Mouse (Mus musculus) neutrophil, adult 65 days (primary cell): Measurements from ENCODE around the gene Slc46a2. TPM values are rescaled to one million over a fixed set of nuclear protein-coding genes. Genes with fewer than 3 reads are reported as not detected.

ENCODE experiments used
- total RNA-seq: library from RNA; stranded (reverse); gene quantifications from 2 replicates; pipeline ENCODE4 v1.2.4, GENCODE M21; 2023

Slc46a2 gene
- not detected in 2 replicates for total RNA-seq

GRCm38 (mm10) chr4:59914608-59915403, at the start of gene Slc46a2:
Gene Slc46a2 (minus strand): TSS chr4:59915056.

GRCm38 (mm10) chr4:59963405-59964344, 48.8 kb upstream of the Slc46a2 start, which contains the start of gene Mup6:
Gene Mup6 (plus strand): TSS chr4:59964294.

GRCm38 (mm10) chr4:59960610-59961009, 45.8 kb upstream of the Slc46a2 start, which contains the start of gene Mup4:
Gene Mup4 (minus strand): TSS chr4:59960710.

Other genes starting within 250 kb of the Slc46a2 start
- gene Inip, start 113.5 kb downstream of the Slc46a2 start, total RNA-seq: 27.8 and 31.9 TPM in 2 replicates
- gene Snx30, start 109.2 kb downstream of the Slc46a2 start, total RNA-seq: 12.7 and 21.9 TPM in 2 replicates
- gene Mup4, start 45.7 kb upstream of the Slc46a2 start, total RNA-seq: not detected in 2 replicates
- not detected in 2 replicates for gene Mup6, start 49.2 kb upstream of the Slc46a2 start, total RNA-seq
- gene Mup7, start 155.4 kb upstream of the Slc46a2 start, total RNA-seq: not detected in 2 replicates
- not detected in 2 replicates for gene Mup2, start 239.2 kb upstream of the Slc46a2 start, total RNA-seq